Mouse (Mus musculus) hindlimb bud, embryonic 11.5 days (tissue): ENCODE measurements around the gene 4932438H23Rik.
"Not testable (repeated sequence)": the region's sequence is repeated elsewhere in the genome, so short reads cannot be mapped to it uniquely, and the experiment has no call there.

Source experiments
- DNase-seq: peaks from one replicate; pipeline ENCODE4 v3.0.0-alpha.2; 2012; ENCODE audit warnings: low read depth, low spot score; ENCODE audit errors: extremely low spot score

4932438H23Rik gene

GRCm38 (mm10) chr16:91100484-91100883, 5.6 kb upstream of the 4932438H23Rik start:
- no peak for DNase-seq

GRCm38 (mm10) chr16:91099444-91100065, 4.6 kb upstream of the 4932438H23Rik start:
- no peak for DNase-seq

- no peak for DNase-seq
Observed at GRCm38 (mm10) chr16:91097858-91098257, 2.9 kb upstream of the 4932438H23Rik start.

- DNase-seq = no peak
Observed at GRCm38 (mm10) chr16:91096984-91097506, 2.1 kb upstream of the 4932438H23Rik start.

- no peak for DNase-seq
Observed at GRCm38 (mm10) chr16:91096016-91096415, 1.1 kb upstream of the 4932438H23Rik start.

GRCm38 (mm10) chr16:91086642-91087306, 8.1 kb downstream of the 4932438H23Rik start:
- no peak for DNase-seq

- DNase-seq = no peak
Observed at GRCm38 (mm10) chr16:91085239-91085825, 9.6 kb downstream of the 4932438H23Rik start.

- no peak for DNase-seq
Observed at GRCm38 (mm10) chr16:91084307-91085238, 10.3 kb downstream of the 4932438H23Rik start.

- DNase-seq = no peak
Observed at GRCm38 (mm10) chr16:91083002-91083646, 11.8 kb downstream of the 4932438H23Rik start.

GRCm38 (mm10) chr16:91081508-91081907, 13.4 kb downstream of the 4932438H23Rik start:
- peak; percentile 33 for DNase-seq

- DNase-seq = no peak
Observed at GRCm38 (mm10) chr16:91076180-91076579, 18.7 kb downstream of the 4932438H23Rik start.

- DNase-seq = not testable (repeated sequence)
Observed at GRCm38 (mm10) chr16:91075423-91075822, 19.5 kb downstream of the 4932438H23Rik start.

- DNase-seq = peak; percentile 87
Observed at GRCm38 (mm10) chr16:91073163-91073892, 21.6 kb downstream of the 4932438H23Rik start.

- DNase-seq = no peak
Observed at GRCm38 (mm10) chr16:91072256-91072655, 22.7 kb downstream of the 4932438H23Rik start.

GRCm38 (mm10) chr16:91068969-91069368, 26.0 kb downstream of the 4932438H23Rik start:
- DNase-seq = no peak

- DNase-seq = no peak
Observed at GRCm38 (mm10) chr16:91067122-91067521, 27.8 kb downstream of the 4932438H23Rik start.

- no peak for DNase-seq
Observed at GRCm38 (mm10) chr16:91064583-91065365, 30.1 kb downstream of the 4932438H23Rik start.

GRCm38 (mm10) chr16:91063786-91064185, 31.1 kb downstream of the 4932438H23Rik start:
- no peak for DNase-seq
